Mouse (Mus musculus): ENCODE measurements around the gene Cacna1d.

The Cacna1d gene

GRCm38 (mm10) chr14:30491342-30491741 is at the start of gene Cacna1d:
TSS of gene Cacna1d (minus strand) at chr14:30491455.
- DNase-seq (ENCODE audit: low spot score), result no peak

- no peak for DNase-seq (ENCODE audit: low spot score)
These were observed 42.7 kb upstream of the Cacna1d start for GRCm38 (mm10) chr14:30533780-30534450.

GRCm38 (mm10) chr14:30531896-30532295 is 40.6 kb upstream of the Cacna1d start:
- no peak for DNase-seq (ENCODE audit: low spot score)

GRCm38 (mm10) chr14:30531431-30531830 is 40.2 kb upstream of the Cacna1d start:
- no peak for DNase-seq (ENCODE audit: low spot score)

GRCm38 (mm10) chr14:30530726-30531269 is 39.5 kb upstream of the Cacna1d start:
- DNase-seq (ENCODE audit: low spot score), result no peak

GRCm38 (mm10) chr14:30529454-30529853 is 38.2 kb upstream of the Cacna1d start:
- no peak for DNase-seq (ENCODE audit: low spot score)

GRCm38 (mm10) chr14:30528961-30529360 is 37.7 kb upstream of the Cacna1d start:
- DNase-seq (ENCODE audit: low spot score), result no peak

GRCm38 (mm10) chr14:30528392-30528791 is 37.1 kb upstream of the Cacna1d start:
- no peak for DNase-seq (ENCODE audit: low spot score)

GRCm38 (mm10) chr14:30523356-30523755 is 32.1 kb upstream of the Cacna1d start:
- DNase-seq (ENCODE audit: low spot score), result no peak

GRCm38 (mm10) chr14:30519323-30519722 is 28.1 kb upstream of the Cacna1d start:
- DNase-seq (ENCODE audit: low spot score), result no peak

- DNase-seq (ENCODE audit: low spot score), result peak; percentile 23
These were observed 24.9 kb upstream of the Cacna1d start for GRCm38 (mm10) chr14:30515931-30516723.

GRCm38 (mm10) chr14:30512896-30513295 is 21.6 kb upstream of the Cacna1d start:
- no peak for DNase-seq (ENCODE audit: low spot score)

GRCm38 (mm10) chr14:30510214-30510763 is 19.0 kb upstream of the Cacna1d start:
- no peak for DNase-seq (ENCODE audit: low spot score)

- DNase-seq (ENCODE audit: low spot score), result no peak
These were observed 13.7 kb upstream of the Cacna1d start for GRCm38 (mm10) chr14:30504990-30505389.

GRCm38 (mm10) chr14:30498202-30498601 is 6.9 kb upstream of the Cacna1d start:
- DNase-seq (ENCODE audit: low spot score), result no peak

GRCm38 (mm10) chr14:30494998-30495397 is 3.7 kb upstream of the Cacna1d start:
- no peak for DNase-seq (ENCODE audit: low spot score)

- no peak for DNase-seq (ENCODE audit: low spot score)
These were observed 2.0 kb upstream of the Cacna1d start for GRCm38 (mm10) chr14:30493276-30493675.

GRCm38 (mm10) chr14:30479361-30479948 is 11.8 kb downstream of the Cacna1d start, which contains the start of gene Dcp1a:
TSS of gene Dcp1a (plus strand) at chr14:30479535.
- DNase-seq (ENCODE audit: low spot score), result peak; percentile 96

- no peak for DNase-seq (ENCODE audit: low spot score)
These were observed 16.8 kb downstream of the Cacna1d start for GRCm38 (mm10) chr14:30474416-30474815.

GRCm38 (mm10) chr14:30473605-30474004 is 17.6 kb downstream of the Cacna1d start:
- no peak for DNase-seq (ENCODE audit: low spot score)

GRCm38 (mm10) chr14:30463312-30463711 is 27.9 kb downstream of the Cacna1d start:
- DNase-seq (ENCODE audit: low spot score), result no peak

GRCm38 (mm10) chr14:30459891-30460523 is 31.2 kb downstream of the Cacna1d start:
- DNase-seq (ENCODE audit: low spot score), result peak; percentile 78
